Mouse (Mus musculus): ENCODE data around the gene Gpr108.
A peak's percentile ranks its signal among the peaks of the same experiment; 100 is the strongest.

The Gpr108 gene

DNA sequence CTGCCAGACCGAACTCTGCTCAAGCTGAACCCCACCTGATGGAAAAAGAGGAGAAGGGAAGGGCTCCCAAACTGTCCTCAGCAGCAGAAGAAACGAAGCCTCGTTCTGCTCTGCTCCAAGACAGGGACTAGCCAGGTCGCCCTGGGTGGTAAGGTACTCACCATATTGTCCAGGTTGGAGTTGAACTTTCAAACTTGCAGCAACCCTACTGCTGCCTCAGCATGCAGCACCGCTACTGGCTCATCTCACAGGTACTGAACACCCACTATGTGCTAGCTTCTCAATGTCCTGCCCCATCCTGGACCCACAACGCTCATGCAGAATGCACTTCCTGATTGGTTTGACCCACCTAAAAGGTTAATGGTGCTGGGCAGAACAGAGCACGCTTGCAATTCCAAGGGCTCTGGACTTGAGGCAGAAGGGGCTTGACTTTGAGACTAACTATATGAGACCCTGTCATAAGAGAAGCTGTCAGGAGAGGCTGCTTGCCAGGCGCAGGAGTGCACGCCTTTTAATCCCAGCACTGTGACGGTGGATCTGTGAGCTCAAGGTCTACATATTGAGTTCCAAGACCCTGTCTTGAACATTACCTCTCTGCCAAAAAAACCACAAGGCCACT is 2.8 kb downstream of the Gpr108 start:
- ATAC-seq (ENCODE audit: low TSS enrichment), result no peak

DNA sequence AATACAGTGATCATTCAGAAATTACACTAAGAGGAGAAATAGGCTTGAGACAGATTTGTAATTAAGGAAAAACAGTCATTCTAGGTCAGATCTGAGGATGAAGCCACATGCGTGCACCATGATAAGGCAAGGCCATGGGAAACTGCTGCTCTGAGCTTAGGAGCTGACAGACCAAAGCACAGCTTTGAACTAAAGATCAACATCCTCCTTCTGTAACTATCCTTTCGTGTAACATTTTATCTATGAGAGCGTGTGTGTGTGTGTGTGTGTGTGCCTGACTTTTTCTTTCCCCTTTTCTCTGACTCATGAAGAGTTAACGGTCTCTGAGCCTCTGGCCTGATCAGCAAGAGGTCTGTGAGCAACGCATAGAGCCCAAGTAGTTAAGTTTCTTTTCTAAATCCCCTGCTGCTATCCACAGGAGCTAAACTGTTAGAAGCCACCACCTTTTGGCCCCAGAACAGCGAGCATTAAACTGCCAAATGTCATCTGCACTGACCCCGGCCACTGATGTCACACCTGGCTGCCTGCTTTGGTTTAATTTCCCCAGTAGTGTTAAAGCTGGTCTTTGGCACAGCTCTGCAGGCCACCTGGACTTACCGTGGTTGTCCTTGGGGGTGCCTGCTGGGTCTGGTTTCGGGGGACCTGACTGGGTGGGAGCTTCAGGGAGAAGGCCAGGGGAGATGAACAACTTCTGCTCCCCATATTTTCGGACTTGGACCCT is 4.4 kb downstream of the Gpr108 start:
- ATAC-seq (ENCODE audit: low TSS enrichment), result no peak

- ATAC-seq (ENCODE audit: low TSS enrichment), result no peak
These were observed 11.1 kb downstream of the Gpr108 start for GRCm38 (mm10) chr17:57237181-57237580.

- no peak for ATAC-seq (ENCODE audit: low TSS enrichment)
These were observed 12.4 kb downstream of the Gpr108 start for GRCm38 (mm10) chr17:57235803-57236202.

- no peak for ATAC-seq (ENCODE audit: low TSS enrichment)
These were observed 13.9 kb downstream of the Gpr108 start for GRCm38 (mm10) chr17:57234254-57234928.

DNA sequence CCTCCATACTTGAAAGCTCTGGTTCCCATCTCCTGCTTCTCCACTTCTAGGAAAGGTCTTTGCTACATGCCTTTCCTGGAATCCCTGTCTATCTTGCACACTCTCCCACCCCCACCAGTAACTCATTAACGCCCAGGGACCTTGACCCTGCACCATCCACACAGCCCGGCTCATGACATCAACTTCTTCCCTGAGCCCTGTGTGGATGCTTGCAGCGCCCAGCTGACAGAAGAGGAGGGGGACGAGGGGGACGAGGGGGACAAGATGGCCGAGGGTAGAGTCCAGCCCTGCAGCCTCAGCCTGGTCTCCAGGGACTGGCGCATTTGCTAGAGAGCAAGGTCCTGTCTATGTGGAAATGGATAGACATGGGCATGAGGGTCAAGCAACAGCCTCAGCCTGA is 15.2 kb downstream of the Gpr108 start:
- no peak for ATAC-seq (ENCODE audit: low TSS enrichment)

DNA sequence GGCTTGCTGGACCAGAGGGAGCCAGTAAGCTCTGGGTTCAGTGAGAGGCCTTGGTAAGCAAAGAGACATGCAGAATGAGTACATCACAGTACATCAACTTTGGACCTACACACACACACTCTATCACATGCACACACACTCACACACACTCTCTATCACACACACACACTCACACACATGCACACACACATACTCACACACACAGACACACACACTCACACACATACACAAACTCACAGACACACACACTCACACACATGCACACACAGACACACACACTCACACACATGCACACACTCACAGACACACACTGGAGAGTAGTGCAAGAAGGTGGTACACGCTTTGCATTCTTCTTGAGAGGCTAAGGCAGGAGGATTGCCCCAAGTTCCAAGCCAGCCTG is 16.0 kb downstream of the Gpr108 start:
- no peak for ATAC-seq (ENCODE audit: low TSS enrichment)

- ATAC-seq (ENCODE audit: low TSS enrichment), result no peak
These were observed 16.9 kb downstream of the Gpr108 start for GRCm38 (mm10) chr17:57231321-57231771.

DNA sequence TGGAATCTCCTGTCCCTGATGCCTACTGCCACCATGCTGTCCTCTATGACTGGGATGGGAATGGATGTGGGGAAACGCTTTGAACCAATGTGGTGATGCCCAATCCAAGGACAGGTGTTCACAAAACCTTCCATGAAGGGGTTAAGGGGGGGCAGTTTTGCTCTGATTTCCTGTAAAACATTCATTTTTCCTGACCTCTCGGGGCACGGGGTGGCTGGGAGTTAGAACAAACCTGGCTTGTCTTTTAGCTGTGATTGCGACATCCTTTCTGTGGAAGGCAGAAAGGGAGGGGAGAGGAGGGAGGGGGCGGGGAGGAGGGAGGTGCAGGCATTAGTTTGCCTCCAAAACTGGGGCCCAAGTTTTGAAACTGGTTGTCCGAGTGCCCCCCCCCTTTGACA is 17.5 kb downstream of the Gpr108 start:
- no peak for ATAC-seq (ENCODE audit: low TSS enrichment)

DNA sequence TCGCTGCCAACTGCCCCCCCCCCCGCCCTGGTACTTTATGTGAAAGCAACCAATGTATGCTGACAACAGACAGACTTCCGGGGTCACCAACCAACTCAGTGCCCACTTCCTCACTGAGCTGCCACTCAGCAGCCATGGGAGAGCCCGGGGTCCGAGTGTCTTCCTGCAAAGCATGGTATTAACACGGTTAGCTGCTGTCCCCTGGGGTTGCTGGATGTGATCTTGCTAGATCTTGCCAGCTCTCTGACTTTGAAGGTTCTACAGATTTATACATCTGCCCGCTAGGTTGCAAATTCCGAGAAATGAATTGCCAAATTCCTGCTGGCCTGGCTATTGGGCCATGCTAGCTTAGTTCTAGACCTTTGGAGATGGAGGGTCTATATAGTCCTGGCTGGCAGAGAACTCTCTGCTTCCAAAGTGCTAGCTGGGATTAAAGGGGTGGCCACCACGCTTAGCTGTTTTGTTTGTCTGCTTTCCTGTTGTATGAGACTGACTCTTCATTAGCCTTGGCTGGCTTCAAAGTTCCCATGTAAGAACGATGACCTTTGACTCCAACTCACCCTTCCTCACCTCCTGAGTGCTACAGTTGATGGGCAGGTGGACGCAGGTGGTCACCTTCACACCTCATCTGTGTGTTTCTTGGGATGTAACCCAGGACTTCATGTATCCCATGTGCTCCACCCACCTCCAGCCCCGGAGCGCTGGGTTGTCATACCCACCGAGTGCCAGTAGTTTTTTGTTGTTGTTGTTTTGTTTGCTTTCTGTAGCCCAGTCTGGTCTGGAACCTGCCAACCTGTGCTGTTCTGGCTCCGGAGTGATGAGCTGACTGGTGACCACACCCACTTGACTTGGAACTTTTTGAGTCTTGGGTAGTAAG is 18.2 kb downstream of the Gpr108 start:
- no peak for ATAC-seq (ENCODE audit: low TSS enrichment)

DNA sequence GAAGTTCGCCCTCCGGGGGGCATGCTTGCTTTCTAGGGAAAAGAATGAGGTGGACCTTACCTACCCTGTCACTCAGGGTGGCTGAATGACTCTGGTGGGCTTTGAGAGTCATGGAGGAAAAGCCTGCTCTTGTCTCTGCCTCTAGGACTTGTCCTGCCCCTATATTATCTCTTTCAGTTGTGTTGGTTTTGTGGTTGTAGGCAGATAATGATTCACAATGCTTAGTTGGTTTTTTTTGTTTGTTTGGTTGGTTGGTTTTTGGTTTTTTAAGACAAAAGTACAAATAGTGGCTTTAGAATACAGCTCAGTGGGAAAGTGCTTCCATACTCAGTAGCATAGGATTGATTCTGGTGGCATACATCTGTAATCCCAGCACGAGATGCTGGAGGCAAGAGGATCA is 19.4 kb downstream of the Gpr108 start:
- ATAC-seq (ENCODE audit: low TSS enrichment), result no peak

GRCm38 (mm10) chr17:57228014-57228413 is 20.2 kb downstream of the Gpr108 start, which contains the start of gene C3:
Gene C3, minus strand, starts transcription at chr17:57228136.
- no peak for ATAC-seq (ENCODE audit: low TSS enrichment)

DNA sequence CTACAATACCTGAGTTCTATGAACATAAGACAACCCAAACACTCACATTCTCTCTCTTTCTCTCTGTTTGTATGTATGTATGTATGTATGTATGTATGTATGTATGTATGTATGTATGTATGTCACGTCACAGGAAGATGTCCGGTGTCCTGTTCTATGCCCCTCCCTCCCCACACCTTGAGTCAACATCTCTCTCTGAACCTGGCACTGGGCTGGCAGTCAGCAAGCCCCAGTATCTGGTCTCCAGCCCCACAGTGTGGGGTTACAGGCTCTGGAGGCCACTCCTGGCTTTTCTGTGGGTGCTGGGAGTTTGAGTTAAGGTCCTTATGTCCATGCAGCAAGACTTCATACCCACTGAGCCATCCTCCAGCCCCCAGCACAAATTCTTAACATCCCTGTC is 20.8 kb downstream of the Gpr108 start:
- no peak for ATAC-seq (ENCODE audit: low TSS enrichment)

DNA sequence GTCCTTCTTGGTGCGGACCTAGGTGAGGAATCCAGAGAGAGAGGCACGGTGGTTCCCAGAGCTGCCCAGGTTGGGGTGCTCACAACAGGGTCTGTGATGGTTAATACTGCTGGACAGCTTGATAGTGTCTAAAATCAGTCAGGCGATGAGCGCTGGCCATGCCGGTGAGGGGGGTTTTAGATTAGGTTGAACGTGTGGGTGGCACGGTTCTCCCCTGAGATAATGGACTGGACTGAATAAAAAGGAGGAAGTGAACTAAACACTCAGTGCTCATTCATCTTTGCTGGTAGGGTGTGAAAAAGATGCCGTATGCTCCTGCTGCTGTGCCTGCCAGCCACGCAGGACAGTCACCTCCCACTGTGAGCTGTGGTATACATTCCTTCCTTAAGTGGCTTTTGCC is 24.9 kb downstream of the Gpr108 start:
- ATAC-seq (ENCODE audit: low TSS enrichment), result no peak

- no peak for ATAC-seq (ENCODE audit: low TSS enrichment)
These were observed 26.3 kb downstream of the Gpr108 start for GRCm38 (mm10) chr17:57221911-57222310.

GRCm38 (mm10) chr17:57219884-57220207 is 28.4 kb downstream of the Gpr108 start:
- ATAC-seq (ENCODE audit: low TSS enrichment), result 0 out of 2 replicates have a peak, but pooled peaks have one; percentile 57

GRCm38 (mm10) chr17:57219167-57219883 is 28.9 kb downstream of the Gpr108 start:
- peak; percentile 66 for ATAC-seq (ENCODE audit: low TSS enrichment)

- ATAC-seq (ENCODE audit: low TSS enrichment), result no peak
These were observed 29.8 kb downstream of the Gpr108 start for GRCm38 (mm10) chr17:57218335-57218900.

GRCm38 (mm10) chr17:57214676-57215387 is 33.4 kb downstream of the Gpr108 start:
- ATAC-seq (ENCODE audit: low TSS enrichment), result peak; percentile 50; the same call in 1 of the 2 replicates

DNA sequence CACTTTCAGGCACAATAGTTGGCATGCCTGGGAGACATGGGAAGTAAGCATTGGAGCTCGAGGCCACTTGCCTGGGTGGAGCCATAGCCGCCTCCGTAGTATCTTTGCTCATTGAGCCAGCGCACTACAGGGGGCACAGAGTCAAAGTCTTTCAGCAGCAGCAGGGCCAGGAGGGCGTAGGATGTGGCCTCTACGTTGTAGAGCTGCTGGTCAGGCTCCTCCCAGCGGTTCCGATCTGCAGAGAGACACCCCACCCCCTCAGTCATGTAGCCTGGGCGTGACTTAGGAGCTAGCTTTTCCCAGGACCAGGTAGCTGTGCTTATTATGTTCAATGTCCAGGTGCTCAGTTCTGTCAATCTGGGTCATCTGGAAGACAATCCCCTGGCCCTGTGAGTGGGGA is 36.7 kb downstream of the Gpr108 start:
- ATAC-seq (ENCODE audit: low TSS enrichment), result no peak

All from frontal cortex, adult (tissue).